Mouse (Mus musculus) forebrain, embryonic 15.5 days (tissue): ENCODE data around the gene Selplg. TPM values are rescaled to one million over a fixed set of nuclear protein-coding genes. Genes with fewer than 3 reads are reported as not detected.

Source experiments
- ATAC-seq: fragments of 200-750 bp; cut with Nextera tagmentation; replicated peaks from 2 replicates; pipeline ENCODE4 v1.8.0; 2017; ENCODE audit warnings: mild to moderate bottlenecking, moderate TSS enrichment, moderate library complexity
- H3K27ac ChIP-seq: fragments of 300-500 bp; sonication (generic); replicated peaks from 2 replicates; pipeline ENCODE4 v1.5.1; 2015; ENCODE audit warnings: mild to moderate bottlenecking, inconsistent platforms
- H3K27me3 ChIP-seq: fragments of 300-500 bp; sonication (generic); 2 replicates; pipeline ENCODE4 v1.6.1; 2015; ENCODE audit warnings: inconsistent platforms
- H3K36me3 ChIP-seq: fragments of 300-500 bp; sonication (generic); 2 replicates; pipeline ENCODE4 v1.6.1; 2015; ENCODE audit warnings: mild to moderate bottlenecking, inconsistent platforms
- H3K4me1 ChIP-seq: fragments of 300-500 bp; sonication (generic); 2 replicates; pipeline ENCODE4 v1.6.1; 2015; ENCODE audit warnings: inconsistent platforms
- H3K4me2 ChIP-seq: fragments of 300-500 bp; sonication (generic); replicated peaks from 2 replicates; pipeline ENCODE4 v1.6.1; 2015; ENCODE audit warnings: mild to moderate bottlenecking, inconsistent platforms
- H3K4me3 ChIP-seq: fragments of 300-500 bp; sonication (generic); 2 replicates; pipeline ENCODE4 v1.5.1; 2015; ENCODE audit warnings: mild to moderate bottlenecking, inconsistent platforms
- H3K9ac ChIP-seq: fragments of 300-500 bp; sonication (generic); replicated peaks from 2 replicates; pipeline ENCODE4 v1.6.1; 2015; ENCODE audit warnings: mild to moderate bottlenecking, inconsistent platforms
- H3K9me3 ChIP-seq: fragments of 300-500 bp; sonication (generic); 2 replicates; pipeline ENCODE4 v1.6.1; 2016; ENCODE audit warnings: inconsistent platforms
- WGBS: fragments of 180-500 bp; shearing (Covaris S2); methylation state at CpG from one replicate; pipeline ENCODE4 v1.1.7; 2015; ENCODE audit warnings: mixed read lengths; 5-methylcytosine and 5-hydroxymethylcytosine counted together
- polyA plus RNA-seq: library from polyadenylated mRNA; unstranded; fragments of >200 nt; fragmentation: Nextera tagmentation; extraction: Ambion mirVana; gene quantifications from 2 replicates; pipeline ENCODE4 v1.2.1, GENCODE M21; 2015

Selplg gene
- polyA plus RNA-seq, 1 experiment from 2014 or later, result 1.8 TPM

DNA sequence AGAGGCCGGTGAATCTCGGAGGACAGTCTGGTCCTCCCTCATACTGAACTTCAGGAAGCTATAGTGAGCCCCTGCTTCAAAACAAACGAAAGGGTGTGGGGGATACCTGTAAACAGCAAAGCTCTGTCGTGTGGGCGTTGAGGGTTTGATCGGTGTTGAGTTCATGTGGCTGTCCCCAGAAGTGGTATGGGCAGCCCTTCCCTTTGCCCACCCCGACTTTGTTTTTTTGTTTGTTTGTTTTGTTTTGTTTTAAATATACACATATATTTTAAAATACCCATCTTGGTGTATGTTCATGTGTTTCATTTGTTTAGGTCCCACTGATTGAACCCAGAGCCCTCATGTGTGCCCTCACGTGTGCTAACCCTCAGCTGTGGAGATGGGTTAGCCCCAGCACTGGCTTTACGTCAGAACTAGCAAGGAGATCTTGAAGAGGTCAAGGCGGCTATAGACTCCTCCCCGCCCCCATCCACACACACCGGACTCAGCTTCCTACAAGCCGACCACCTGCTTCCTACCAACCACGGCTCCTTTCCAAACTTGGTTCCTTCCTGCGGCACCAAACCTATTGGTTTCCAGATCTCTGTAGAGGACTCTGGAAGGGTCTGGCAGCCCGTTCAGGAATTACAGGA is 988 bp upstream of the Selplg start:
- Histone ChIP-seq H3K27ac (no peak overlapping the region), H3K4me2 (no peak overlapping the region), H3K9ac (no peak overlapping the region), H3K9me3 (no peaks in the 10 kb centered on the region), H3K4me3 (no peak overlapping the region), H3K36me3 (no peaks in the 10 kb centered on the region), H3K4me1 (0 out of 2 replicates have a peak, but pooled peaks cover 5% of the 10 kb centered on the region), H3K27me3 (no peaks in the 10 kb centered on the region)
- 76% methylated on average over 16 of the region's 16 CpGs for WGBS
- no peak for ATAC-seq

DNA sequence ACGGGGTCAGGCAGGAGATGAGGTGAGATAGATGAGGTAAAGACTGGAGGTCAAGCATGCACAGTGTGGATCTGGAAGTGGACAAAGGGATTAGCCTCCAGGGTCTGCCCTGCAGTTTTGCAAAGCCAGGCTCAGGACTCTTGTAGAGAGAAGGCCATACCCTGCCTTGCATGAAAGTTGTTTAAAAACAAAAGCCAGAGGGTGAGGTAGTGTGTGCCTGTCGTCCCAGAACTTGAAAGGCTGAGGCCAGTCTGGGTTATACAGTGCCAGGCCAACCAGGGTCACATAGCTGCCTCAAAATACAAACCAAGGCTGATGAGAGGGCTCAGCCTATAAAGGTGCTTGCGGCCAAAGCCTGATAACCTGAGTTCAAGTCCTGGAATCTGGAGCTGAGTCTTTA is 703 bp downstream of the Selplg start:
- Histone ChIP-seq H3K4me1 (0 out of 2 replicates have a peak, but pooled peaks cover 5% of the 10 kb centered on the region), H3K27ac (no peak overlapping the region), H3K9ac (no peak overlapping the region), H3K4me3 (no peak overlapping the region), H3K36me3 (no peaks in the 10 kb centered on the region), H3K4me2 (no peak overlapping the region), H3K27me3 (no peaks in the 10 kb centered on the region), H3K9me3 (no peaks in the 10 kb centered on the region)
- no peak for ATAC-seq
- 65% methylated on average over 3 of the region's 3 CpGs for WGBS

DNA sequence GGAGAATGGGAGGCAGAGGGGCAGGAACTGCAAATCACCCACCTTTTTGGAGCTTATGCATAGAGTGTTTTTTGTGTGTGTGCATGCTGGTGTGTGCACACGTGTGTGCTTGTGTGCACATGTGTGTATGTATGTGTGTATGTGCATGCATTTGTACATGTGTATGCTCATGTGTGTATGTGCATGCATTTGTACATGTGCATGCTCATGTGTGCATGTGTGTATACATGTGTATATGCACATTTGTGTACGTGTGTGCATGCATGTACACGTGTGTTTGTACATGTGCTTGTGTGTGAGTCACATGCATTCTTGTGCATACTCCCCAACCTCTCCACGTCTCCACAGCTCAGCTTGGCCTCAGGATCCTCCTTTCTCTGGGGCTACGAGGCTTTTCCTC is 1.6 kb downstream of the Selplg start:
- Histone ChIP-seq H3K27ac (no peak overlapping the region), H3K9me3 (no peaks in the 10 kb centered on the region), H3K36me3 (no peaks in the 10 kb centered on the region), H3K4me1 (0 out of 2 replicates have a peak, but pooled peaks cover 5% of the 10 kb centered on the region), H3K4me3 (no peak overlapping the region), H3K27me3 (no peaks in the 10 kb centered on the region), H3K9ac (no peak overlapping the region), H3K4me2 (no peak overlapping the region)
- 92% methylated on average over 5 of the region's 5 CpGs for WGBS
- ATAC-seq, result no peak

DNA sequence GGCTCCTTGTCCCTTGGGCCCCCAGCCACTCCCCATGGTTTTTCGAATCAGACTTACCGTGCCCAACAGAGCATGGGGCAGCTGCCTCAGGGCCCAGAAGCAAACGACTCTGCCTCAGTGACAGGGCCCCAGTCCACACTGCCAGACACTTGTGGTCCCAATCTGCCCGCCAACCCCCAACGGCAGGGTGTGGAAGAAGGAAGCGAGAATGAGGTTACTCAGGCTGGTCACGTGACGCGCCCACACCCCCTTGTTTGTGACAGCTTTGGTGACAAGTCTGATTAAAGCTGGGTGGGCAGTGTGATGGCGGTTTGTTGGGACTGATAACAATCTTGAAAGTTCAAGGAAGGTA is 2.2 kb downstream of the Selplg start:
- Histone ChIP-seq H3K27me3 (no peaks in the 10 kb centered on the region), H3K36me3 (no peaks in the 10 kb centered on the region)

DNA sequence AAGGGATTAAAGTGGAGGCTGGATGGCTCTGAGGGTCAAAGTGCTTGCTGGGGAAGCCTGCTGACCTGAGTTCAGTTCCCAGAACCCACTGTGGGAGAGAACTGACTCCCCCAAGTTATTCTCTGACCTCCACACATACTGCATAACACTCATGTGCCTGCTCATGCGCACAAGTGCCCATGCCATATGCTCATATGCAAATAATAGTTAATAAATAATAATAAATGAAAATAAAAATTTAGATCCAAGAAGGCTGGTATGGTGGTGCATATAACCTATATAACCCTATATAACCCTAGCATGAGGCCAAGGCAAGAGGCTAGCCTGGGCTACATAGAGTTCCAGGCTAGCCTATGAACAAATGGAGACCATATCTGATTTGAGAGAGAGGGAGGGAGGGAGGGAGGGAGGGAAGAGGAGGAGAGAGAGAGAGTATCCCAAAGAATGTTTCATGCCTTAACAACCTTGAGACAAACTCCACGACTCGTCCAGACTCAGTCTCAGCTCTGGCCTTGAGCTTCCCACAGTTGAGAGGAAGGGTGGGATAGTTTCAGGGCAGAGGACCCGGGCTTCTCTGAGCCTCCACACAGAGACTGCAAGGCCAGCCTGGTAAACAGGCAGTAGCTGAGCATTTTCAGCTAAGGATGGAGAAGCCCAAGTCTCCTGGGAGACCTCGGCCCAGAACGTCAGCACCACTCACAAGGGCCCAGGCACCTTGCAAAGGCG is 2.7 kb downstream of the Selplg start:
- no peak overlapping the region for H3K4me3 ChIP-seq
- ATAC-seq, result no peak
- no peak overlapping the region for H3K27ac ChIP-seq
- 85% methylated on average over 7 of the region's 7 CpGs for WGBS
- 0 out of 2 replicates have a peak, but pooled peaks cover 5% of the 10 kb centered on the region for H3K4me1 ChIP-seq
- H3K36me3 ChIP-seq, result no peaks in the 10 kb centered on the region
- no peaks in the 10 kb centered on the region for H3K27me3 ChIP-seq
- no peaks in the 10 kb centered on the region for H3K9me3 ChIP-seq
- H3K9ac ChIP-seq, result no peak overlapping the region
- no peak overlapping the region for H3K4me2 ChIP-seq

More for the DNA sequence above, 2.2 kb downstream of the Selplg start:
- Histone ChIP-seq H3K4me3 (no peak overlapping the region), H3K4me2 (no peak overlapping the region), H3K27ac (no peak overlapping the region), H3K9ac (no peak overlapping the region), H3K4me1 (0 out of 2 replicates have a peak, but pooled peaks cover 5% of the 10 kb centered on the region), H3K9me3 (no peaks in the 10 kb centered on the region)
- ATAC-seq, result no peak
- WGBS, result 76% methylated on average over 10 of the region's 10 CpGs

DNA sequence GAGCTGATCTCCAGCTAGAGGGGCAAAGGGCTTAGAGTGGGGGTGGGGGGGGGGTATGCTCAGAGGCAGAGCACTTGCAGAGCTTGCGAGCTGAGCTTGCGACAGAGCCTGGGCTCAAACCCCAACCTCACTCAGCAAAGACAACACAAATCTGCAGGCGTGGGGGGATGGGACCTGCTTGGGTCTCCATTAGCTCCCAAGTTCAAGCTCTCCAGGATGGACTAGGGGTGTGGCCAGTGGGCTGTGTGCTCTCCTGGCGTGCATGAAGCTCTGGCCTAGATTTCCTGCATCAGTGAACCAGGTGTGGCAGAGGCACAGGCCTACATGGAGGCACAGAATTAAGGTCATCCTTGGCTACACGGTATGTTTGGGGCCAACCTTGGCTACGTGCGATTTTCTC is 4.0 kb downstream of the Selplg start:
- no peaks in the 10 kb centered on the region for H3K9me3 ChIP-seq
- no peaks in the 10 kb centered on the region for H3K27me3 ChIP-seq
- no peak overlapping the region for H3K27ac ChIP-seq
- WGBS, result 67% methylated on average over 7 of the region's 7 CpGs
- ATAC-seq, result no peak
- H3K4me3 ChIP-seq, result no peak overlapping the region
- H3K9ac ChIP-seq, result no peak overlapping the region
- no peaks in the 10 kb centered on the region for H3K36me3 ChIP-seq
- 0 out of 2 replicates have a peak, but pooled peaks cover 5% of the 10 kb centered on the region for H3K4me1 ChIP-seq
- H3K4me2 ChIP-seq, result no peak overlapping the region

DNA sequence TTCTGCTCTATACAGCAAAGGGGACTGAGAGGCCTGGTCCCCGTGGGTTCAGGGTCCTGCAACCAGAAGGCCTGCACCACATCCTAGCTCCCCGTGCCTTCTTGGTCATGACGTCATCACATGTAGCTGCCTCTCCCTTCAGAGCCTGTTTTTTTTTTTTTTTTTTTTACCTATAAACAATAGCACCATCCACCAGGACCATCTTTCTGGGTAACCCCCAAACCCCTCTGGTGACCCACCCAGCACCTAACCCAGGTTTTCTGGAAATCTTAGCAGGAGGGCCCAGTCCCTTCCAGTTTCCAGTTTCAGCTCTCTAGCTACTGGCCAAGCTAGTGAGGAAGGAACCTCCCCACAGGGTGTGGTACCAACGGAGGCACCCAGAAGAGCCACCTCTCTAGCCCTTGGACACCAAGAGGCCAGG is 4.4 kb downstream of the Selplg start:
- H3K36me3 ChIP-seq, result no peaks in the 10 kb centered on the region
- H3K4me1 ChIP-seq, result 0 out of 2 replicates have a peak, but pooled peaks cover 5% of the 10 kb centered on the region
- no peak overlapping the region for H3K9ac ChIP-seq
- H3K27ac ChIP-seq, result no peak overlapping the region
- no peak overlapping the region for H3K4me2 ChIP-seq
- no peak overlapping the region for H3K4me3 ChIP-seq
- no peaks in the 10 kb centered on the region for H3K27me3 ChIP-seq
- no peaks in the 10 kb centered on the region for H3K9me3 ChIP-seq
- 50% methylated on average over 4 of the region's 4 CpGs for WGBS
- ATAC-seq, result no peak

DNA sequence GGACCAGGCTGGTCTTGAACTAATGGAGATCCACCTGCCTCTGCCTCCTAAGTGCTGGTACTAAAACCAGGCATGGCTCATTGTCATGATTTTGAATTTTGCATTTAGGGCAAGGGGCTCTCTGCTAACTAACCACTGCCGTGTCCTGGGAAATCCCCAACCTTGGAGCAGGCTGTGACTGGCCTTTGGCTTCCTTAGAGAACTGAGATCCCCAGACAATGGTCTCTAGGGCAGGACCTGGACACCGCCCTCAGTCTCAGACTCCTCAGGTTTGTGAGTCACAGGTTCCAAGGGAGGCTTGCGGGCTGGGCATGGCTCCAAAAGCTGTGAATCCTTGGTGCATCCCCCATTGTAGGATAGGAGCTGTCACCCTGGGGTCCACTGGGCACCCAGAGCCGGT is 5.8 kb downstream of the Selplg start:
- Histone ChIP-seq H3K36me3 (no peaks in the 10 kb centered on the region), H3K27me3 (no peaks in the 10 kb centered on the region), H3K4me3 (no peak overlapping the region), H3K4me2 (no peak overlapping the region), H3K9ac (no peak overlapping the region), H3K9me3 (no peaks in the 10 kb centered on the region), H3K4me1 (no peaks in the 10 kb centered on the region), H3K27ac (no peak overlapping the region)
- WGBS, result 88% methylated on average over 4 of the region's 4 CpGs
- ATAC-seq, result no peak

DNA sequence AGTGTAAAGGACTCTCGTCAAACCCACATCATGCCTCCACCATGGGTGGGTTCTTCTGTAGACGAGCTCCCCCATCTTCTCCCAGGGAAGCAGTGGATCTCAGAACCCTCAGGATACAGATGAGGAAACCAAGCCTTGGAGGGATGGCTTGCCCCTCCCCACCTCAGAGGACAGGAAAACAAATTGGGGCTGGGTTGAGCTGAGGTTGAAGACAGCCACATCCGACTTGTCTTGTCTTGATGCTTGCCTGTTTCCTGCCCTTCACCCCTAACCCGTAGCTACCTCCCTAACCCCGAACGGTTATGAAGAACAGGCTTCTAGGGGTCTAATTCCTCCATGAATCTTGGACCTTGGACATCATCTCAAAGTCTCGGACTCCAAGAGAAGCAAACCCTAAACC is 6.9 kb downstream of the Selplg start:
- WGBS, result 89% methylated on average over 7 of the region's 7 CpGs
- Histone ChIP-seq H3K36me3 (no peaks in the 10 kb centered on the region), H3K4me1 (no peaks in the 10 kb centered on the region), H3K4me2 (no peak overlapping the region), H3K9ac (no peak overlapping the region), H3K4me3 (no peak overlapping the region), H3K27me3 (no peaks in the 10 kb centered on the region), H3K9me3 (no peaks in the 10 kb centered on the region), H3K27ac (no peak overlapping the region)
- ATAC-seq, result no peak

DNA sequence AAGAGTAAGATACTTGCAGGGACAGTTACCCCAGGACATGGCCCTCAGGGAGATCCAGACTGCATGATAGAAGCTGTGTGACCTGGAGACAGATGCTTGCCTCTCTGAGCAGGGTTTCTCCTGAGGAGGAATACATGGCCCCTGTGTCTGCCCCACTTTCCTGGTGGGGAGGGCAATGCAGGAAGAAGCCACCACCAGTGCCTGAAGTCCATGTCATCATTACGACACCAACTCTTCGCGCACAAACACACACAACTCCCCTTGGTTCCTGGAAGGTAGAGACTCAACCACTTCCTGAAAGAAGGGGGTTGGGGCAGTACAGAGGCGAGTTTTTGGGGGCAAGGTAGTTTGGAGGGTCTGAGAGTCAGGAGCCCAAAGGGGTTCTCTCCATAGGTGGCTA is 8.2 kb downstream of the Selplg start:
- Histone ChIP-seq H3K4me2 (no peak overlapping the region), H3K36me3 (no peaks in the 10 kb centered on the region), H3K9me3 (no peaks in the 10 kb centered on the region), H3K27ac (no peak overlapping the region), H3K9ac (no peak overlapping the region), H3K4me3 (no peak overlapping the region), H3K4me1 (no peaks in the 10 kb centered on the region), H3K27me3 (no peaks in the 10 kb centered on the region)
- no peak for ATAC-seq
- 85% methylated on average over 4 of the region's 4 CpGs for WGBS

DNA sequence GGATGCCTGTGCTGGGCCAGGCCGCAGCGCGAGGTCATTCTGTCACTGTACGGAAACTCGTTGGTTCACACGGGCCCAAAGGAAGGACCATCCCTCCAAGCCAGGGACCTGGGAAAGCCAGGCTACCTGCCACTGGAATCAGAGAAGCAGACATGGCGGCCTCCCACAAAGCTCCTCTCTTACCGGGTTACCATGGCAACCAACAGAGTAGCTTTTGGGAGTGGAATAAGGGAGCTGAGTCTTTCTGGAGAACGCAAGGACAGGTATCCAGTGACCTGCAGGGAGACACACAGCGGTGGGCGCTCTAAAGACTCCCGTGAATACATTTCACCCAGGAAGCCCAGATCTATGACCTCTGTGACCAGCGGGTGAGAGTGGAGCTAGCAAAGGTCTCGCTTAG is 13.9 kb downstream of the Selplg start:
- H3K4me1 ChIP-seq, result peaks cover 4% of the 10 kb centered on the region; the same call in 1 of the 2 replicates
- no peaks in the 10 kb centered on the region for H3K27me3 ChIP-seq
- no peak overlapping the region for H3K4me2 ChIP-seq
- H3K9me3 ChIP-seq, result no peaks in the 10 kb centered on the region
- no peak for ATAC-seq
- no peak overlapping the region for H3K9ac ChIP-seq
- no peaks in the 10 kb centered on the region for H3K36me3 ChIP-seq
- 63% methylated on average over 14 of the region's 14 CpGs for WGBS
- H3K27ac ChIP-seq, result no peak overlapping the region
- H3K4me3 ChIP-seq, result no peak overlapping the region

DNA sequence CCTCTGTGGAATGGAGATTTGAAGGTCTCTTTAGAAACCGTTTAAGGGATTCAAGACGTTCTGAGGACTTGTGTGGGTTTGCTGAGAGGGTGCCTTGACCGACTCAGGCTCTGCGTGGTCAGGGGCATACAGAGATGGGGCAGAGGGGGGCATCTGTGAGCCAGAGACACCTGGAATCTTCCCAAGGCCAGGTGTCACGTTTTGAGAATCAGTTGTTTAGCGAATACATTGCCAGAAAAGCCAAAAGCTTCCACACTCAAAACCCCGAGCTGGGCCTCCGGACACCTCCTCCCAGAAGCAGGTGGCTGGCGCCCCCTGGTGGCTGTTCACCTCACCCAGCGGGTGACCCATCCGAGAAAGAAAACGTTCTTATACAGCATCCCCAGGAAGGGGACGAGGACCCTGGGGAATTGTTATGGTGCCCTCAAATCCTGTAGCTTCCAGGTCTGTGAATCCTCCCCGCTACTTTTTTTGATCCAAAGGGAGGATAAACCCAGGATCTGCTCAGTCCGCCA is 16.7 kb downstream of the Selplg start:
- ATAC-seq, result no peak
- Histone ChIP-seq H3K9ac (no peak overlapping the region; the same call in 1 of the 2 replicates), H3K4me2 (peak overlapping the region; percentile 10; the same call in 1 of the 2 replicates), H3K36me3 (no peaks in the 10 kb centered on the region), H3K4me3 (no peak overlapping the region), H3K9me3 (no peaks in the 10 kb centered on the region), H3K27ac (no peak overlapping the region), H3K4me1 (peaks cover 4% of the 10 kb centered on the region; the same call in 1 of the 2 replicates), H3K27me3 (no peaks in the 10 kb centered on the region)
- WGBS, result 15% methylated on average over 15 of the region's 15 CpGs
